Mouse (Mus musculus): ENCODE measurements around the gene Ddx11. TPM values are rescaled to one million over a fixed set of nuclear protein-coding genes. Genes with fewer than 3 reads are reported as not detected.

The Ddx11 gene
- polyA plus RNA-seq (2012; rRNA removed; ENCODE audit: low replicate concordance): 3.3 and 8.6 TPM in 2 replicates

GRCm38 (mm10) chr17:66123066-66123815 is at the start of gene Ddx11:
Ddx11 (plus strand) TSS chr17:66123520.

DNA sequence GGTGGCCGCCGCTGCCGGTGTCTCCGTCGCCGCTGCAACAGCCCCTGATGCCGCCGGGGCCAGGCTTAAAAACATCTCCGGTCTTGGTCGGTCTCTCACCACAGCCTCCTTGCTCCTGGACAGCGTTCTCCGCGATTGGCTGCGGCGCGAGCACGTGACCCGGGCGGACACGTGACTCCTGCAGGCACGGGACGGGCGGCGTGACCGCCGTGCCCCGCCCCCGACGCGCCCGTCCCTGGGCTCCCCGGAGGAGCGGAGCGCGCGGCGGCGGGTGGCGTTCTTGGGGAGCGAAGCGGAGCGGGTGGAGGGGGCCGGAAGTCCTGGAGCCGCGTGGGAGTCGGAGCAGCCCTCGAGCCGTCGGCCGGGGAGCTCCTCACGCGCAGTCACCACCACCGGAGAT is 46.4 kb upstream of the Ddx11 start, which contains the start of gene Ankrd12:
Ankrd12 (minus strand) TSS at position 156 of the 400 bp plus-strand sequence.

DNA sequence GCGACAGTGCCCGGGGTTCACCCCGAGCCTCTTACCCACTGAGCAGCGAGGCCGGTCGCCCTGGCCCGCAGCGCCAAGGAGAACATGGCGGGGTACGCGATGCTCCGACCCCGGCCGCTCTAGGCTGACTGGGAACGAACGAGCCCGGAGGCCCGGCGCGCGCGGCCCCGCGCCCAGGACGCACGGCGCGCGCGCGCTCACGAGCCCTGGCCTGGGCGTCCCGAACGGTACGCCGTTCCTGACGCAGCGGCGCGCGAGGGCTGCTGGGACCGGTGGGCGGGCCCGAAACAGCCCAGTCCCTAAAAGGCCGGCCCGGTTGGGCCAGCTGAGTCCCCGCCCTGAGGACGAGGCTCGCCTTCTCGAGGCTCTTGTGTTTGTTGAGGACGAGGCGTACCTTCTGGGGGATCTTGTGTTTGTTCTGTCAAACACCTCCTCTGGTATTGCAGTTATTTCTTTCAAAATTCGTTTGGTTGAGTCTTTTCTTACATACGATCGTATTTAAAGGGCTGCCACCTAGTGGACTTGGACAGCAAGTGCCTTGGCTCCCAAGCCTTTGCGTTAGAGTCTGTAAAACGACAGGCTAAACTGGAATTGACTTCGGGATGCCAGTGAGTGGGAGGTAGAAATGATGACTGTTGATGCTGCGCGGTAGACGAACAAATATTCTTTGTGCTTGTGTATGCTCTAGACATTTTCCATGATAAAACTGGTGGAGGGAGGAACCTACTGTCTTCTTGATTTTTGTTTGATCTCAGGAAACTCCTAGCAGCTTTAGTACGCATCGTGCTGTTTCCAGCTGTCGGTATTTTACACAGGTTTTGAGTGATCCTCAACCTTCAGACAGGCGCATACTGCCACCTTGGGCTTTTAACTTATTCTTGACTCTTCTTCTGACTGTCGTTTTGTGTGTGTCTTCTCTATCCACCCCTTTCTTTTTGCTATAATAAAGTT is 21.7 kb upstream of the Ddx11 start, which contains the start of gene Ndufv2:
Ndufv2 (minus strand) TSS at position 180 of the 951 bp plus-strand sequence.

DNA sequence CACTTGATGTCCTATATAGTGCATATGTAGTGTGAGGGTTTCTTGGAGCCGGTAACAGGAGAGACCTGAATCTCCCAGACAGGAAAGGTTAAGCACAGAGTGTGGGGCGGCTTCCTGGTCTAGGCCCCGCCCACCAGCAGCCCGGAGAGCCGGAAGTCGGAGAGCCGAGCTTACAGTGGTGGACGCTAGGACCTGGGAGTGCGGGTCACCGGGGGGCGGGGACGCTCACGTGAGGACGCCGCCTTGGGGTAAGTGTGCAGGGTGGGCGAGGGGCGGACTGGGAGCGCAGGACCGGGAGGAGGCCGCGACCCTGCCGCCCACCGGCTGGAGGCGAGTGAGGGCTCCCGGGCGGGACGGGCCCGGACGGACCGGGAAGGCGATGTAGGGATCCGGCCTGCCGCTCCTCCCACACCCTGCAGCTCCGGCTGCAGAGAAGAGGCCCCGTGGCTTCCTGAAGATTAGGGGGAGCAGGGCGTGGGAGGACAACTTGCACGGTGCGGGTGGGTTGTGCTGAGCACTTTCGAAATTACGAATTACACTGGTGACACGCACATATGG is 11.8 kb upstream of the Ddx11 start, which contains the start of gene Washc1:
Washc1 (plus strand) TSS at position 144 of the 558 bp plus-strand sequence.

Other genes with a start within 250 kb of the Ddx11 start
- gene Ralbp1, start 237.7 kb upstream of the Ddx11 start, polyA plus RNA-seq (2012; rRNA removed; ENCODE audit: low replicate concordance): 34.2 and 40.3 TPM in 2 replicates
- gene Twsg1, start 172.3 kb upstream of the Ddx11 start, polyA plus RNA-seq (2012; rRNA removed; ENCODE audit: low replicate concordance): 34.3 and 82.5 TPM in 2 replicates
- gene Ankrd12, start 46.4 kb upstream of the Ddx11 start, polyA plus RNA-seq (2012; rRNA removed; ENCODE audit: low replicate concordance): 6.6 and 8.6 TPM in 2 replicates
- 48.2 and 59.1 TPM in 2 replicates for gene Ndufv2, start 22.0 kb upstream of the Ddx11 start, polyA plus RNA-seq (2012; rRNA removed; ENCODE audit: low replicate concordance)
- 48.6 and 58.1 TPM in 2 replicates for gene Washc1, start 12.0 kb upstream of the Ddx11 start, polyA plus RNA-seq (2012; rRNA removed; ENCODE audit: low replicate concordance)

Data from subcutaneous adipose tissue, adult 2 months (tissue).